Mouse (Mus musculus): ENCODE data around the gene Gm45785. TPM values are rescaled to one million over a fixed set of nuclear protein-coding genes. Genes with fewer than 3 reads are reported as not detected.

Gm45785 gene
- total RNA-seq, 2 experiments from 2014 or later, result 1.2 to 1.8 TPM

GRCm38 (mm10) chr7:140860728-140861127, 4.6 kb upstream of the Gm45785 start:
- intact Hi-C loops (cut with DNase I), result no loop called here
- no peak for DNase-seq (ENCODE audit: low spot score in 2 of 2)

- intact Hi-C loops (cut with DNase I), result no loop called here
- no peak for DNase-seq (ENCODE audit: low spot score in 2 of 2)
Measured at GRCm38 (mm10) chr7:140859997-140860396, 3.9 kb upstream of the Gm45785 start.

- DNase-seq (ENCODE audit: low spot score in 2 of 2), result no peak
- intact Hi-C loops (cut with DNase I), result no loop called here
Measured at GRCm38 (mm10) chr7:140858746-140859145, 2.6 kb upstream of the Gm45785 start.

GRCm38 (mm10) chr7:140857550-140858505, 1.7 kb upstream of the Gm45785 start, which contains the start of gene Bet1l:
Gene Bet1l, minus strand, starts transcription at chr7:140857577.
- DNase-seq (ENCODE audit: low spot score in 2 of 2), result peak; percentile 32 to 37
- intact Hi-C loops (cut with DNase I), result loop anchor here (1.0 to 2.0 kb wide), 2 partner anchors 203 to 314 kb away; partner anchors contain the start of genes B4galnt4 and Rnh1

GRCm38 (mm10) chr7:140856785-140857549, 836 bp upstream of the Gm45785 start, which contains the start of gene Ric8a:
Gene Ric8a, plus strand, starts transcription at chr7:140856957.
- peak; percentile 89 to 93 for DNase-seq (ENCODE audit: low spot score in 2 of 2)
- intact Hi-C loops (cut with DNase I), result loop anchor here (1.0 to 2.0 kb wide), 3 partner anchors 24 to 315 kb away; partner anchors contain the start of genes B4galnt4, Psmd13 and Rnh1

- no peak for DNase-seq (ENCODE audit: low spot score in 2 of 2)
- intact Hi-C loops (cut with DNase I), result no loop called here
Measured at GRCm38 (mm10) chr7:140855181-140855580, 950 bp downstream of the Gm45785 start.

- DNase-seq (ENCODE audit: low spot score in 2 of 2), result no peak
- intact Hi-C loops (cut with DNase I), result no loop called here
Measured at GRCm38 (mm10) chr7:140854483-140854882, 1.6 kb downstream of the Gm45785 start.

GRCm38 (mm10) chr7:140853386-140853785, 2.7 kb downstream of the Gm45785 start:
- intact Hi-C loops (cut with DNase I), result no loop called here
- no peak for DNase-seq (ENCODE audit: low spot score in 2 of 2)

- intact Hi-C loops (cut with DNase I), result no loop called here
- no peak for DNase-seq (ENCODE audit: low spot score in 2 of 2)
Measured at GRCm38 (mm10) chr7:140851916-140852315, 4.2 kb downstream of the Gm45785 start.

GRCm38 (mm10) chr7:140848591-140848990, 7.5 kb downstream of the Gm45785 start:
- intact Hi-C loops (cut with DNase I), result no loop called here
- DNase-seq (ENCODE audit: low spot score in 2 of 2), result no peak

GRCm38 (mm10) chr7:140847755-140848580, 8.2 kb downstream of the Gm45785 start, which contains the start of gene Odf3:
Gene Odf3, plus strand, starts transcription at chr7:140847805.
- no peak for DNase-seq (ENCODE audit: low spot score in 2 of 2)
- intact Hi-C loops (cut with DNase I), result no loop called here

GRCm38 (mm10) chr7:140846676-140847075, 9.5 kb downstream of the Gm45785 start:
- intact Hi-C loops (cut with DNase I), result no loop called here
- no peak for DNase-seq (ENCODE audit: low spot score in 2 of 2)

- no peak for DNase-seq (ENCODE audit: low spot score in 2 of 2)
- intact Hi-C loops (cut with DNase I), result loop anchor here (1.0 kb wide), 1 partner anchor 203 kb away; no protein-coding TSS in a partner anchor
Measured at GRCm38 (mm10) chr7:140845683-140846082, 10.4 kb downstream of the Gm45785 start.

- intact Hi-C loops (cut with DNase I), result loop anchor here (1.0 kb wide), 2 partner anchors 58 to 203 kb away; no protein-coding TSS in a partner anchor
- peak; percentile 83 to 91 for DNase-seq (ENCODE audit: low spot score in 2 of 2)
Measured at GRCm38 (mm10) chr7:140844905-140845665, 11.0 kb downstream of the Gm45785 start, which contains the start of gene Scgb1c1. Gene Scgb1c1, plus strand, starts transcription at chr7:140845547.

- DNase-seq (ENCODE audit: low spot score in 2 of 2), result no peak
- intact Hi-C loops (cut with DNase I), result loop anchor here (1.0 kb wide), 1 partner anchor 59 kb away; no protein-coding TSS in a partner anchor
Measured at GRCm38 (mm10) chr7:140843806-140844205, 12.3 kb downstream of the Gm45785 start.

- intact Hi-C loops (cut with DNase I), result no loop called here
- DNase-seq (ENCODE audit: low spot score in 2 of 2), result no peak
Measured at GRCm38 (mm10) chr7:140840750-140841735, 15.1 kb downstream of the Gm45785 start.

- intact Hi-C loops (cut with DNase I), result no loop called here
- DNase-seq (ENCODE audit: low spot score in 2 of 2), result no peak
Measured at GRCm38 (mm10) chr7:140839556-140839955, 16.6 kb downstream of the Gm45785 start.

Data from left cerebral cortex, postnatal 25 days (tissue).